Comparison of ENCODE assay signal across 9 mouse cellular contexts in the genomic region with DNA sequence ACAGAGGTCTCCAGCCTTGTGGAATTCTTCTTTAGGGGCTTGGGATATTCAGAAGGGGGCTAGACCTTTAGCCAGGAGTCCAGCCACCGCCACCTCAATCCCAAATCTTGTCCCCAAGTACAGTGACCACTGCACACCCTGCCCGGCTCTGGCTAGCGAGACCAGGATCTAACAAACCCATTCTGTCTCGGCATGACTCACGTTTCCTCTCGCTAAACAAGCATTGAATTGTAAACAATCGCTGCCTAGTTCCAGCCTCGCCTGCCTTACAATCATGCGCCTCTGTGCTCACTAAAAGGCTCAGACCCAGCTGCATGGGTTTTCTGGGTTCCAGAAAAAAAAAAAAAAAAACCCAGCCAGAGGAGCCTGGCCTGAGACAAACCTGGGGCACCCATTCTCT. TPM values are rescaled to one million over a fixed set of nuclear protein-coding genes. Genes with fewer than 3 reads are reported as not detected.
DNase-seq lines count a peak whose midpoint lies in the region; ATAC-seq and TF ChIP-seq lines count a peak whose summit lies in the region.
"Had no signal": no experiment of that assay in that cellular context is flagged by ENCODE, and none has a peak within 500 bp of the region (broad histone marks: within the 10 kb centered on the region; RNA-seq: fewer than 3 reads in every experiment).

No protein-coding gene starts in this region.

- no peak overlapping the region for H3K9ac ChIP-seq in hindbrain, embryonic 15.5 days
- no peak overlapping the region for H3K9ac ChIP-seq in lung, postnatal 0 days (replicated peaks; ENCODE audit: low read depth)

- no peaks in the 10 kb centered on the region for H3K9me3 ChIP-seq in hindbrain, embryonic 15.5 days
- H3K9me3 ChIP-seq in lung, postnatal 0 days (ENCODE audit: low read length): no peaks in the 10 kb centered on the region

- TF ChIP-seq EP300 in lung, postnatal 0 days (IDR thresholded peaks at IDR 0.05): peak; percentile 59; the same call in 1 of the 2 replicates

- H3K4me3 ChIP-seq in gastrocnemius, adult 2 months: peak overlapping the region; percentile 48
- no peak overlapping the region for H3K4me3 ChIP-seq in hindbrain, embryonic 15.5 days
- no peak overlapping the region for H3K4me3 ChIP-seq in lung, postnatal 0 days (ENCODE audit: low read depth, low read length)

- peaks cover 15% of the 10 kb centered on the region for H3K36me3 ChIP-seq in hindbrain, embryonic 15.5 days
- peaks cover under 1% of the 10 kb centered on the region; the same call in 1 of the 2 replicates for H3K36me3 ChIP-seq in lung, postnatal 0 days (ENCODE audit: insufficient read depth, low read length)

- H3K4me2 ChIP-seq in hindbrain, embryonic 15.5 days: no peak overlapping the region
- no peak overlapping the region for H3K4me2 ChIP-seq in lung, postnatal 0 days (replicated peaks; ENCODE audit: low read depth, low read length)

- H3K4me1 ChIP-seq in hindbrain, embryonic 15.5 days (replicated peaks): no peaks in the 10 kb centered on the region
- H3K4me1 ChIP-seq in lung, postnatal 0 days (ENCODE audit: insufficient read depth, low read depth, low read length): peaks cover 19% of the 10 kb centered on the region

- no peak for ATAC-seq in hindbrain, embryonic 15.5 days (ENCODE audit: low FRiP score, low read depth)
- peak; percentile 79 for ATAC-seq in lung, postnatal 0 days

- no peak for TF ChIP-seq CTCF in gastrocnemius, adult 2 months (IDR thresholded peaks at IDR 0.05)
- no peak for TF ChIP-seq CTCF in lung, postnatal 0 days (IDR thresholded peaks at IDR 0.05)

- 50% methylated on average over 9 of the region's 9 CpGs for WGBS in hindbrain, embryonic 15.5 days
- 11% methylated on average over 9 of the region's 9 CpGs for WGBS in lung, postnatal 0 days

- DNase-seq in gastrocnemius, adult 2 months: no peak
- no peak for DNase-seq in gastrocnemius, postnatal 14 days
- peak; percentile 64 for DNase-seq in 416B (ENCODE audit: low read depth)
- peak; percentile 88 for DNase-seq in lung, postnatal 0 days (ENCODE audit: low spot score)
- peak; percentile 38 for DNase-seq in yolk sac, embryonic 10.5 days (ENCODE audit: low spot score)
- DNase-seq in adrenal gland, adult 2 months: no peak
- no peak for DNase-seq in cerebellum, postnatal 4 days (ENCODE audit: low spot score in 2 of 2)

- intact Hi-C loops in gastrocnemius, adult 2 months (cut with DNase I): no loop called here
- intact Hi-C loops in gastrocnemius, postnatal 14 days (cut with DNase I; ENCODE audit: low total_unique reads): no loop called here

- H3K27me3 ChIP-seq in hindbrain, embryonic 15.5 days: no peaks in the 10 kb centered on the region
- no peaks in the 10 kb centered on the region for H3K27me3 ChIP-seq in lung, postnatal 0 days (replicated peaks; ENCODE audit: insufficient read depth, low read length)

- peak overlapping the region; percentile 84 for H3K27ac ChIP-seq in gastrocnemius, adult 2 months
- peak overlapping the region; percentile 58 for H3K27ac ChIP-seq in hindbrain, embryonic 15.5 days (replicated peaks)
- peak overlapping the region; percentile 87 for H3K27ac ChIP-seq in lung, postnatal 0 days (ENCODE audit: low read length)

RNA-seq across cellular contexts. Expression of gene Arl2bp, which starts 12.2 kb away (rescaled TPM):
- 10 to 100 TPM; 42.0 to 51.2 TPM for total RNA-seq in gastrocnemius, adult 2 months (2021)
- total RNA-seq in gastrocnemius, postnatal 14 days (2021): 10 to 100 TPM; 63.2 to 64.6 TPM
- 183 and 186 TPM in 2 replicates for polyA plus RNA-seq in hindbrain, embryonic 15.5 days (2015; fragmentation: Nextera tagmentation; extraction: Ambion mirVana)
- 120 and 135 TPM in 2 replicates for polyA plus RNA-seq in lung, postnatal 0 days (2015; fragmentation: Nextera tagmentation; extraction: Ambion mirVana)
- 10 to 100 TPM; 86.3 to 88.6 TPM for total RNA-seq in adrenal gland, adult 2 months (2021)
- 91.9 and 92.2 TPM in 2 replicates for polyA plus RNA-seq in adrenal gland, adult 2 months (2012; rRNA removed)

RNA-seq across cellular contexts. Expression of gene Pllp, which starts 17.5 kb away (rescaled TPM):
- 1 to 10 TPM in 1 of 2 experiments, under 1 TPM in 1; 0.86 to 1.0 TPM for total RNA-seq in gastrocnemius, adult 2 months (2021)
- total RNA-seq in gastrocnemius, postnatal 14 days (2021): 10 to 100 TPM in 1 of 2 experiments, 1 to 10 TPM in 1; 2.7 to 13.1 TPM
- 1.7 and 2.4 TPM in 2 replicates for polyA plus RNA-seq in hindbrain, embryonic 15.5 days (2015; fragmentation: Nextera tagmentation; extraction: Ambion mirVana)
- polyA plus RNA-seq in lung, postnatal 0 days (2015; fragmentation: Nextera tagmentation; extraction: Ambion mirVana): 22.8 and 29.1 TPM in 2 replicates
- total RNA-seq in adrenal gland, adult 2 months (2021): 1 to 10 TPM in 1 of 2 experiments, under 1 TPM in 1; 0.49 to 1.1 TPM
- polyA plus RNA-seq in adrenal gland, adult 2 months (2012; rRNA removed): 1.5 and 2.6 TPM in 2 replicates
- total RNA-seq: common myeloid progenitor, adult 5-6 weeks had no signal

Comparison
In these comparisons a context has a peak if more than half of its experiments do, and no peak if none do; other contexts are left out.
1. DNase-seq: peak in 416B (single experiment), lung, postnatal 0 days (single experiment) and yolk sac, embryonic 10.5 days (single experiment); none in gastrocnemius, adult 2 months (single experiment), gastrocnemius, postnatal 14 days (single experiment), adrenal gland, adult 2 months (single experiment) and cerebellum, postnatal 4 days (0 of 2).
2. Peak in every context shown above with its lines, with median percentiles within 50 percentile points of each other: H3K27ac ChIP-seq.